Mouse (Mus musculus) heart, postnatal 0 days (tissue): ENCODE results near the gene Slc7a10. TPM values are rescaled to one million over a fixed set of nuclear protein-coding genes. Genes with fewer than 3 reads are reported as not detected.

Experiments
- ATAC-seq: fragments of 200-750 bp; cut with Nextera tagmentation; 2 replicates; pipeline ENCODE4 v1.8.0; 2017; ENCODE audit warnings: low read depth, moderate number of reproducible peaks, moderate library complexity; ENCODE audit not compliant: insufficient read depth
- DNase-seq: peaks from one replicate; pipeline ENCODE4 v3.0.0-alpha.2; 2016; ENCODE audit warnings: low spot score
- H3K27ac ChIP-seq: fragments of 300-500 bp; sonication (generic); 2 replicates; pipeline ENCODE4 v1.5.1; 2014; ENCODE audit warnings: low read depth, mild to moderate bottlenecking
- H3K27me3 ChIP-seq: fragments of 300-500 bp; sonication (generic); 2 replicates; pipeline ENCODE4 v1.6.1; 2014; ENCODE audit warnings: low read length, mixed read lengths; ENCODE audit not compliant: control insufficient read depth, insufficient read depth
- H3K36me3 ChIP-seq: fragments of 300-500 bp; sonication (generic); replicated peaks from 2 replicates; pipeline ENCODE4 v1.6.1; 2014; ENCODE audit warnings: low read length, mixed read lengths; ENCODE audit not compliant: control insufficient read depth, insufficient read depth
- H3K4me1 ChIP-seq: fragments of 300-500 bp; sonication (generic); 2 replicates; pipeline ENCODE4 v1.6.1; 2014; ENCODE audit warnings: antibody characterized with exemption; ENCODE audit not compliant: control insufficient read depth, insufficient read depth
- H3K4me2 ChIP-seq: fragments of 300-500 bp; sonication (generic); 2 replicates; pipeline ENCODE4 v1.6.1; 2014; ENCODE audit warnings: low read depth, mild to moderate bottlenecking, low read length, moderate library complexity
- H3K4me3 ChIP-seq: fragments of 300-500 bp; sonication (generic); 2 replicates; pipeline ENCODE4 v1.5.1; 2014; ENCODE audit warnings: low read depth, low read length
- H3K9ac ChIP-seq: fragments of 300-500 bp; sonication (generic); replicated peaks from 2 replicates; pipeline ENCODE4 v1.6.1; 2014; ENCODE audit warnings: low read depth, low read length, mixed read lengths
- H3K9me3 ChIP-seq: fragments of 300-500 bp; sonication (generic); replicated peaks from 2 replicates; pipeline ENCODE4 v1.6.1; 2016; ENCODE audit warnings: low read length; ENCODE audit not compliant: control insufficient read depth
- CTCF ChIP-seq: IDR thresholded peaks from 2 replicates; pipeline ENCODE4 v1.5.1; 2016; ENCODE audit warnings: antibody characterized with exemption, control low read depth, low read depth
- EP300 ChIP-seq: IDR thresholded peaks from 2 replicates; pipeline ENCODE4 v1.6.1; 2016; ENCODE audit warnings: antibody characterized with exemption, low read depth
- WGBS: fragments of 180-500 bp; shearing (Covaris S2); extraction: QIAGEN DNeasy Blood & Tissue Kit; methylation state at CpG from one replicate; pipeline ENCODE4 v1.1.7; 2014; 5-methylcytosine and 5-hydroxymethylcytosine counted together
- polyA plus RNA-seq: library from polyadenylated mRNA; unstranded; fragments of >200 nt; fragmentation: Nextera tagmentation; extraction: Ambion mirVana; gene quantifications from 2 replicates; pipeline ENCODE4 v1.2.1, GENCODE M21; 2015
- total RNA-seq: library from RNA; depleted of rRNA; stranded (reverse); fragments of >200 nt; gene quantifications from 2 replicates; pipeline ENCODE4 v1.2.3, GENCODE M21; 2014; ENCODE audit warnings: low replicate concordance

Gene Slc7a10
- total and polyA plus RNA-seq, 2 experiments from 2014 or later, result 0.11 to 0.15 TPM

- no peak overlapping the region for H3K9ac ChIP-seq
- H3K9me3 ChIP-seq, result no peaks in the 10 kb centered on the region
- TF ChIP-seq EP300 (no peak), CTCF (no peak)
- no peaks in the 10 kb centered on the region for H3K4me1 ChIP-seq
- no peaks in the 10 kb centered on the region for H3K36me3 ChIP-seq
- H3K4me2 ChIP-seq, result no peak overlapping the region
- ATAC-seq (no peak), DNase-seq (no peak)
- H3K27me3 ChIP-seq, result peaks cover 26% of the 10 kb centered on the region; the same call in 1 of the 2 replicates
- no peak overlapping the region for H3K27ac ChIP-seq
- no peak overlapping the region for H3K4me3 ChIP-seq
- 70% methylated on average over 4 of the region's 4 CpGs for WGBS
These were observed 10.7 kb upstream of the Slc7a10 start for GRCm38 (mm10) chr7:35175533-35175932.

DNA sequence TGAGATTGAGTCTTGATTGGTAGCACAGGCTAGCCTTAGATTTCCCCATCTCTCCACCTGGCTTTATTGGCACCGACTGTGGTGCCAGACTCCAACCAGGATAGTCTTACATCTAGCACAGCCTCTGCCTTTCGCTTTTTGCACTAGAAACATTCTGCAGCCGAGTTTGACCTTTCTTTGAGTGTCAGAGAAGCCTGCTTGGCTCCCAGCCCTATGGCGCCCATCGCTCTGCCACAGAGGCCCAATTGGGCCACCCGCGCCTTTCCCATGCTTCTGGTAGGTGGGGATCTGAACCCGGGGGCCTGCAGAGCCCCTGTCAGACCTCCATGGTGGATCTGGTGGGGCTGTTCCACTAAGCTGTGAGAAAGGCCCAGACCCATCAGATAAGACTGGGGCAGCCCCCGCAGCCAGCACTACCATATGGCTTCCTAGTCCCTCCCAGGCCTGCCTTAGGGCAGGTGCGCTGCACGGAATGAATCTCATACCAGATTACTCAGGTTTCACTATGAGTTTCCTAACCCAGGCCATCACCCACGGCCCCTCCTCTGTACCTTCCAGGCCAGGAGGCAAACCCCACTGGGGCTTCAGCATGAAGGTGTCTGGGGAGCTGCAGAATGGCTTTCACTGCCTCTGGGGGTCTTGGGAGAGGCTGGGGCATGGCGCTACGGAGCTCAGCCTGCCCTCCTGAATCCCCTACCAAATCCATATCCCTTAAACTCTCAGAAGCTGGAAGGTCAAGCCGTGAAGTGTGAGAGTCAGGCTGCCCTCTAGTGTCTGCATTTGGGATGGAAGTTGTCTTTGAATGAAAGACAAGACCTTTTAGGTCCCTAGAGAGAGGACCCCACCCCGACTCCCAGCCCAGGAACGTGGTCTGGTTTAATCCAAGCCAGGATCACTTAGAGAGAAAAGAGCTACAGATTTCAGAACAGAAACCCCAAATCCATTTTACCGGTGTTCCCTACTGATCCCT, 9.5 kb upstream of the Slc7a10 start:
- peak; percentile 64 for TF ChIP-seq CTCF
- TF ChIP-seq EP300, result no peak
- H3K9me3 ChIP-seq, result no peaks in the 10 kb centered on the region
- no peaks in the 10 kb centered on the region for H3K36me3 ChIP-seq
- H3K27me3 ChIP-seq, result peaks cover 16% of the 10 kb centered on the region; the same call in 1 of the 2 replicates
- no peak overlapping the region for H3K4me2 ChIP-seq
- 47% methylated on average over 18 of the region's 18 CpGs for WGBS
- ATAC-seq (no peak), DNase-seq (no peak)
- no peak overlapping the region for H3K27ac ChIP-seq
- H3K4me3 ChIP-seq, result no peak overlapping the region
- H3K9ac ChIP-seq, result no peak overlapping the region
- H3K4me1 ChIP-seq, result no peaks in the 10 kb centered on the region

- WGBS, result 3% methylated on average over 54 of the region's 54 CpGs
- Histone ChIP-seq H3K9ac (no peak overlapping the region), H3K4me3 (peak overlapping the region; percentile 38), H3K4me2 (peak overlapping the region; percentile 61), H3K27me3 (peaks cover 55% of the 10 kb centered on the region), H3K36me3 (no peaks in the 10 kb centered on the region), H3K4me1 (no peaks in the 10 kb centered on the region), H3K9me3 (0 out of 2 replicates have a peak, but pooled peaks cover 7% of the 10 kb centered on the region), H3K27ac (no peak overlapping the region)
- DNase-seq, result no peak
- TF ChIP-seq CTCF, result peak; percentile 24
- TF ChIP-seq EP300, result no peak
- ATAC-seq, result peak; percentile 57
These were observed 1.1 kb upstream of the Slc7a10 start for GRCm38 (mm10) chr7:35184833-35185724.

DNA sequence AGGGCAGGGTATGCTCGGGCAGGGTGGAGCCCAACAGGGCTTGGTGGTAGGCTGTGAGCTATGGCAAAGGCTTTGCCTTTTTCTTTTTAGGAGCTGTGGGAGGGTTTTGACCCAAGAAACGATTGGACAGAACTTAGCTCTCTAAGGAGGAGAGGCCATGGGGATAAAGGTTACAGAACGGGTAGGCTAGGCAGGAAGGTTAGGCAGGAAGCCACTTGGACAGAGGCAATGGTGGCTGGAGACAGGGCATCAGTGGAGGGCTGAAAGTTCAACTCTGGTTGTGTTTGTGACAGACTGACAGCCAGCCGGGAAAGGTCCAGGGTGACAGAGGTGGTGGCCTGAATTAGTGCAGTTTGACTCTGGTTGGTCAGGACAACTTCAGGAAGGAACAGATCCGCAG, 3.5 kb downstream of the Slc7a10 start:
- 52% methylated on average over 5 of the region's 5 CpGs for WGBS
- Histone ChIP-seq H3K27me3 (peaks cover 52% of the 10 kb centered on the region), H3K9ac (no peak overlapping the region), H3K27ac (no peak overlapping the region), H3K4me1 (no peaks in the 10 kb centered on the region), H3K9me3 (no peaks in the 10 kb centered on the region), H3K36me3 (no peaks in the 10 kb centered on the region), H3K4me3 (no peak overlapping the region), H3K4me2 (no peak overlapping the region)
- TF ChIP-seq CTCF (no peak), EP300 (no peak)
- DNase-seq, result no peak
- no peak for ATAC-seq

- no peak for TF ChIP-seq CTCF
- TF ChIP-seq EP300, result no peak
- WGBS, result 22% methylated on average over 2 of the region's 2 CpGs
- Histone ChIP-seq H3K4me1 (no peaks in the 10 kb centered on the region), H3K36me3 (no peaks in the 10 kb centered on the region), H3K4me3 (no peak overlapping the region), H3K27me3 (peaks cover 36% of the 10 kb centered on the region), H3K9me3 (no peaks in the 10 kb centered on the region), H3K27ac (no peak overlapping the region), H3K9ac (no peak overlapping the region), H3K4me2 (no peak overlapping the region)
- DNase-seq (no peak), ATAC-seq (no peak)
These were observed 5.1 kb downstream of the Slc7a10 start for GRCm38 (mm10) chr7:35191276-35191675.
